Mouse (Mus musculus) C2C12 (cell line): Measurements from ENCODE around the gene Arhgef26.

Experiments
- CTCF ChIP-seq: IDR thresholded peaks from one replicate; pipeline ENCODE4 v1.5.1; 2011; ENCODE audit not compliant: control insufficient read depth, insufficient read depth, insufficient read length
- MYOD1 ChIP-seq: IDR thresholded peaks from one replicate; pipeline ENCODE4 v1.6.1; 2011; ENCODE audit warnings: low read depth; ENCODE audit not compliant: control insufficient read depth, insufficient read length
- MYOG ChIP-seq: IDR thresholded peaks from one replicate; pipeline ENCODE4 v1.6.1; 2011; ENCODE audit not compliant: control insufficient read depth, insufficient read length; ENCODE audit errors: extremely low read depth

- TF ChIP-seq CTCF: no peak
- TF ChIP-seq MYOD1: no peak
- no peak for TF ChIP-seq MYOG
Measured at GRCm38 (mm10) chr3:62410491-62410890, 72.3 kb downstream of the Arhgef26 start.
